Mouse (Mus musculus): ENCODE measurements at regions not wholly inside any gene's neighbourhood (a gene's known extent, or its start where the extent isn't known, plus 50 kb on each side); places are given as distances from the start of the nearest gene placed in this dataset.

- peak in 1 of 2 experiments; percentile 5 for DNase-seq (ENCODE audit: low spot score in 2 of 2)
These were observed 64.4 kb upstream of the Fst start for GRCm38 (mm10) chr13:114523116-114523515.

- DNase-seq (ENCODE audit: low spot score in 2 of 2) = no peak
These were observed 68.1 kb upstream of the Fst start for GRCm38 (mm10) chr13:114526856-114527255.

GRCm38 (mm10) chr13:114530171-114530774, 71.5 kb upstream of the Fst start:
- no peak for DNase-seq (ENCODE audit: low spot score in 2 of 2)

- DNase-seq (ENCODE audit: low spot score in 2 of 2) = no peak
These were observed 73.0 kb upstream of the Fst start for GRCm38 (mm10) chr13:114531780-114532179.

- DNase-seq (ENCODE audit: low spot score in 2 of 2) = no peak
These were observed 73.8 kb upstream of the Fst start for GRCm38 (mm10) chr13:114532393-114533097.

- DNase-seq (ENCODE audit: low spot score in 2 of 2) = no peak
These were observed 75.8 kb upstream of the Fst start for GRCm38 (mm10) chr13:114534591-114534990.

- DNase-seq (ENCODE audit: low spot score in 2 of 2) = no peak
These were observed 77.0 kb upstream of the Fst start for GRCm38 (mm10) chr13:114535721-114536120.

- no peak for DNase-seq (ENCODE audit: low spot score in 2 of 2)
These were observed 113.0 kb upstream of the Fst start for GRCm38 (mm10) chr13:114571731-114572130.

- no peak for DNase-seq (ENCODE audit: low spot score in 2 of 2)
These were observed 125.8 kb upstream of the Fst start for GRCm38 (mm10) chr13:114584566-114584965.

GRCm38 (mm10) chr13:114587621-114588020, 128.9 kb upstream of the Fst start:
- DNase-seq (ENCODE audit: low spot score in 2 of 2) = no peak

- no peak for DNase-seq (ENCODE audit: low spot score in 2 of 2)
These were observed 144.6 kb upstream of the Fst start for GRCm38 (mm10) chr13:114603341-114603740.

- DNase-seq (ENCODE audit: low spot score in 2 of 2) = no peak
These were observed 145.4 kb upstream of the Fst start for GRCm38 (mm10) chr13:114604037-114604694.

GRCm38 (mm10) chr13:114613909-114614308, 155.2 kb upstream of the Fst start:
- no peak for DNase-seq (ENCODE audit: low spot score in 2 of 2)

GRCm38 (mm10) chr13:114619416-114619815, 160.7 kb upstream of the Fst start:
- no peak for DNase-seq (ENCODE audit: low spot score in 2 of 2)

- no peak for DNase-seq (ENCODE audit: low spot score in 2 of 2)
These were observed 178.0 kb upstream of the Fst start for GRCm38 (mm10) chr13:114636731-114637130.

GRCm38 (mm10) chr13:114639531-114639930, 178.5 kb upstream of the Mocs2 start:
- no peak for DNase-seq (ENCODE audit: low spot score in 2 of 2)

- DNase-seq (ENCODE audit: low spot score in 2 of 2) = no peak
These were observed 176.2 kb upstream of the Mocs2 start for GRCm38 (mm10) chr13:114641688-114642390.

- no peak for DNase-seq (ENCODE audit: low spot score in 2 of 2)
These were observed 175.0 kb upstream of the Mocs2 start for GRCm38 (mm10) chr13:114642901-114643491.

- DNase-seq (ENCODE audit: low spot score in 2 of 2) = no peak
These were observed 174.5 kb upstream of the Mocs2 start for GRCm38 (mm10) chr13:114643521-114643920.

- DNase-seq (ENCODE audit: low spot score in 2 of 2) = no peak
These were observed 163.8 kb upstream of the Mocs2 start for GRCm38 (mm10) chr13:114654267-114654666.

- DNase-seq (ENCODE audit: low spot score in 2 of 2) = no peak
These were observed 163.0 kb upstream of the Mocs2 start for GRCm38 (mm10) chr13:114654953-114655586.
